Mouse (Mus musculus): ENCODE data around the gene Mrrf.

Gene Mrrf

DNA sequence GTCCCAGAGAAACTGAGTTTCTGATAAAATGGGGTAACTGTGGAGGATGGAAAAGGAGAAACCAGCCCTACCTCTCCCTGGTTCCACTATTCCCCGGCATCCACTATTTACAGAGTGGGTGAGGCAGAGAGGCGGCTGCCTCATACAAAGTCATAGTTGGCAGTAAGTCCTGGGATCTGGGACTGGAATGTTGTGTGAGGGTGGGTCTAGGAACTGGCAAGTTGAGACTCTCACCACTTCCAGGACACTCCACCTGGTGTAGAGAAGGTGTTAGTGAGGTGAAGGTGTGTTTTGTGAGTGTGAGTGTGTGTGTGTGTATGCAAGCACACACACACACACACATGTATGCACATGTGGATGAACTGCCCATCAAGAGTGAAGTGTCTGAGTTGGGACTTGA lies 64.6 kb downstream of the Mrrf start:
- DNase-seq (ENCODE audit: low read depth, low spot score) = no peak

DNA sequence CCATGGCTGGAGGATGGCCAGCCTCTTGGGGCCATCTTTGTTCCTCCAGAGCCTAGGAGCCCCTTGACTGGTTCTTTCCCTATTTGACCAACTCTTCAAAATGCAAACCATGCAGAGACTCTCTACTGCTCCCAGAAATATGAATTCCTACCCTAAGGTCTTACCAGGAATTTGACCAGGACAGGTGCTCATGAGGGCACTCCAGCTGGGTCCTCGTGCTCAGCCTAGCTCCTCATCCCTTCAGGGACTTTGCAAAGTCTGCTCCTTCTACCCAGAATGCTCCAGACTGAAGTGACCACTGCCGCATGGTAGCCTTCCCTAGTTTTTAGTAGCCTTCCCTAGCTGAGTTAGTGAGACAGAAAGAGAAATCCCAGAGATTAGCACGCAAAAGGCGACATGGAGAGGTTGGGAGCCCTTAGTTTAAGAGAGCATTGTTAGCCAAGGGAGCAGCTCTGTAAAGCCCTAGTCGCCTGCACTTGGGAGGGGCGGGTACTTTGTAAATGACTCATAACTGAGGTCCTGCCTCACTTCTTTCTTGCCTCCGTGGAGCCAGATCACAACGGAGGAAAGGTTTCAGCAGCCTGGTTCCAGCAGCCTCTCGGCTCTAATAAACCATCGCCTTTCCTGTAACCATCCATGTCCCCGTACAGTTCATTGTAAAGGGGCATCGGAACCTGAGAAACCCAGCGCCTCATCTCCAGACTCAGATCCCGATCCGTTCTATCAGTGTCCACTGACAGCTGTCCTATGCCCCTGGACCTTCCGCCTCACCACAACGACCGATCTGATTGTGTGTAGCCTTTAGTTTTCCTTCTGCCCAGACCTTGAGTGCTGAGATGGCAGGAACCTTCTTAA lies 65.8 kb downstream of the Mrrf start:
- no peak for DNase-seq (ENCODE audit: low read depth, low spot score)

DNA sequence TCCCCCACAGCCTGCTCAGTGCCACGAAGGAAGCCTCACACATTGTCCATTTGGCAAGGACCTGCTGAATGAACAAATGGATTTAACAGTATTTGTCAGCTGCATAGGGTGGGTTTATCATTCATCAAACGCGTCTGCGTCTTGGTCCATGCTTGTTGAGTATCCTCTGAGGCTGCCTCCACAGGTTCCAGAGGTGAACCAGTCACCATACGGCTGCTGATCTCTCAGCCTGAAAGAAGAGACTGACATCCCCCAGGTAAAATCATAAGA lies 66.4 kb downstream of the Mrrf start:
- DNase-seq (ENCODE audit: low read depth, low spot score) = no peak

DNA sequence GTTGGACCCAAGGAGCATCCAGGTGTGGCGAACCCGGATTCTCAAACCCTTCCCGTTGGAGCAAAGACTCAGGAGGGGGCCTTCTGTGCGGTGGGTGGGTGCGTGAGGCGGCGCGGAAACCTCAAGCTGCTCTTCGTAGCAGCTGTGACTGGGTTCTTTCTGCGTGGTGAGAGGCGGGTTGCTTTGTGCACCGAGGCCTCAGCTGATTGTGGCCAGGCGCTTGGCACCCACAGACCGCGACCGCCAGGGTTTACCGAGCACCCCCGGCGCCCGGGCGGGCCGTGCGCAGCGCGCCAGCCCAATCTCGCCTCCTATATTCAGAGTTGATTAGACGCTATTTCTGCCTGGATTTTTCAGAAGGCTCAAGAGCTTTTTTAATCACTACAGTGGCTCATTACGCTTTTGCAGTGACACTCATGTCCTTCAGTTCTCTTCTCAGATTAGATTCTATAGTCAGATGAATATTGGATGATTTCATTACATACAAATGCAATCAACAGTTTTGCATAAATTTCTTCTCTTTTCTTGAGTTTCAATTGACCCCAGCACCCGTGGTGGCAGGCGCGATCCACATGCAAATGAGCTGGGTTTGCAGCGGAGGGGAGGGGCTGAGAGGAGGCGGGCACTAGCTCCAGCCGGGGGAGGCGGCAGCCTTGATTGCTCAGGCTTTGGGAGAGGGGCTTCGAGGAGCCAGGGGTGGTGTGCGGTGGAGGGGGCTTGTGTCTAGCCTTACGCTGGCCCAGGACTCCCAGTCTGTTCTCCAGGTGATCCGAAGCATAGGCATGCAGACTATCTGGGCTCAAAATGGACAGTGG lies 67.0 kb downstream of the Mrrf start:
- peak; percentile 36 for DNase-seq (ENCODE audit: low read depth, low spot score)

DNA sequence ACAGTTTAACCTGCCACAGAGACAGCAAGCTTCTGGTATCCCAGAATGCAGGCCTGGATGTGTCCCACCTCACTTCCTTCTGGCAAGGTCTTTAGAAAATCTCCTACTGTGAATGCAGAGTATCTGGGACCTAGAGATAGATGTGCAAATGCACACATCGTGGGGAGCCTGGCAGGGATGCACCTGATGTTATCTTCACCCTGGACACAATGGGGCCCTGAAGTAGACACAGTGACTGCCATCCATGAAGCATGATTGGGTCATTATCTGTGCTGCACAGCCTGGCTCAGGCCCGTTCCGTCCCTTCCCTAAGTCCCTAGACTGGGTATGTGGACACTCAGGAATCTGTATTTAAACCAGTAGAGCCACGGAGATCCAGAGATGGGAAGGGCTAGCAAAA lies 68.4 kb downstream of the Mrrf start:
- DNase-seq (ENCODE audit: low read depth, low spot score) = no peak

DNA sequence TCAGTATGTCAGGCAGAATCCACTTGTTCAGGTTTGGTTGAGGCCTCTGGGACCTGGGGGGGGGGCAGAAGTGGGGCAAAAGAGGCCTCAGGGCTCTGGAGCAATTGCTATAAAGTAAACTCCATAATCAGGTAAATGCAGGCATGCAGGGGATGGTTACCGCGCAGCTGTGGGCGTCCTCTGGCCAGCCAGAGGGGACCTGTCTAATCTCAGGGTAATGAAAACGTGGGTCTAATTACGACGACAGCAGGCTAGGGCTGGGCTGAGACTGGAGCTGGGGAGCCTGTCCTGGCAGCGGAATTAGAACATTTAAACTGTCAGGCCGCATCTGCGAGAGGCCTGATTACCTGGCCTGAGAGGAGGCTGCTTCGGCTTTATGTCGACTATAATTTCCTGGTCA lies 70.9 kb downstream of the Mrrf start:
- DNase-seq (ENCODE audit: low read depth, low spot score) = no peak

DNA sequence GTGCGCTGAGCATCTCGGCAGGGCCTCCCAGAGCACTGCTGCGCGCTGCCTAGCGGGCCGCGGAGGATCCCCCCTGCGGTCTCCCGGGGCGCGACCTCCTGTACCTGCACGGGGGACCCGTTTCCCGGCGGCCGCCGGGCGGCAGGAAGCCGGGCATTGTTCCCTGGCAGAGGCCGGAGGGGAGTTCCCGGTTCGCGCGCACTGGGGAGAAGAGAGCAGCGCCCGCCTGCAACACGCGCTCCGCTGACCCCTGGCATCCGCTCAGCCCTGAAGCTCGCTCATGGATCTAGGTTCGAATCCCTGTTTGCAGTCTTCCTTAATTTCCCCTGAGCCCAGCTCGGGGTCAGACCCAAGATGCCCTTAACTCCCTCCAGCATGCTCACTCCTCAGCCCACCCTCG lies 74.6 kb downstream of the Mrrf start:
- DNase-seq (ENCODE audit: low read depth, low spot score) = no peak

DNA sequence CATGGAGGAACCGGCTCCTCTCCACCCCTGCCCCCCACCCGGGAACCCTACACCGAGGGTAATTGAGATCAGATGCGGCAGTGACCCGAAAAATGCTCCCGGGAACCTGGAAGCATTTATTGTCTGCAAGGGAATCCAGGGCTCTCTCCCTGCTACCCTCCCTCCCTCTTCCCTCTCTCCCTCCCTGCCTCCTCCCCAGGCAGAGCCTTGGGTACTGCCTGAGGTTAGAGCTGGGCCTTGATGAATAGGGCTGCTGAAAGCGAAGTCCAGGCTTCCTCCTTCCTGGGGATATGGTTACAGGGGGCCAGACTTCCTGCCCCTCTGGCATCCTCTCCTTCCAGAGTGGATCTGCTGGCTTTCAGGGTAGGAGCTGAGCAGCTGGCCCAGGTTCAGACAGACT lies 75.6 kb downstream of the Mrrf start:
- no peak for DNase-seq (ENCODE audit: low read depth, low spot score)

DNA sequence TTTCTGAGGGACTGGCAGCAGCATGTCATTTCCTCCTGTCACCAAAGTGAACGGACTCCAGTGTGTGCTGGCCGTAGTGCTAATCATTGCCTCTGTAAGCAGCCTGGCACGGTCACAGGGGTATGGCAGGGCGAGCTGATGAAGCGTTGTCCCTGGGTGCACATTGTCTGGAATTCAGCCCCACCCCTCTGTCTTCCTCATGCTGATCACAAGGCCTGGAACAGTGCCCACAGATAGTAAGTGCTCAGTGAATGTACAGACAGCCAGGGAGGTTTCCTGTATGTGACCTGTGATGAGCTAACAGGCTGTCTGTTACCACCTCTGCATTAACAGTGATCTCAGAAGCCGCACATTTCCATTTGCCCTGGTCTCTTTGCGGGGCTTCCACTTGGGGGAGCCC lies 76.9 kb downstream of the Mrrf start:
- no peak for DNase-seq (ENCODE audit: low read depth, low spot score)

DNA sequence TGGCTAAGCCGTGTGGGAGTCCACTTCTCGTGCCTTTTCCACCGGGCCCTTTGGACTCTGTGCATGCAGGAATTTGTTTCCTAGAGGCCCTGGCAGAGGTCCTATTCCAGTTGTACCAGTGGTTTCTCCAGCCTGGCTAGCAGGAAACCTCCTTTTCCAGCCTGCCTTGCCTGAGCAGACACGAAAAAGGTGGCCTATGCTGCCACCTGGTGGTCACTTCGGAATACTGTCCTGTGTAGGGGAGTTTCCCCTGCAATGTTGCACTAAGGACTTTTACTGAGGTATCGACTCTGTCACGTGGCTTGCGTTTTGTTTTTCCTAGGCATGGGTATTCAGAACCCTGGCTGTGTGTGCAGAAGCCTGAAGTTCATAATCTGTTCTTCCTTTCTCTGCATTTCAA lies 77.8 kb downstream of the Mrrf start:
- peak; percentile 78 for DNase-seq (ENCODE audit: low read depth, low spot score)

DNA sequence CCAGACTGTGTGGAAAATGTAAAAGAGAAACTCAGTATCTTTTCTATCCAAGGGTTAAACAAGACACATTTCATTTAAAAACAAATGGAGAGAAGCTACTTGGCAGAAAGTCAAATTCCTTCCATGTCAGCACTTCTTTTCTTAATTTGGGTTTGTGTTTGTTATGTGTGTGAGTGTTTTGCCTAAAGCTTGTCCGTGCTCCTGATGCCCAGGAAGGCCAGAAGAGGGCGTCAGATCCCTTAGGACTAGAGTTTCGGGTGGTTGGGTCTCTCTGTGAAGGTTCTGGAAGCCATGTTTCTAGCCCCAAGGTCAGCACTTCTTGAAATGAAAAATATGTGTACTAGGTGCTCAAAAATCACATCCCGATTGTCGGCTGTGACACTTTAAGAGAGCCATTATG lies 78.2 kb downstream of the Mrrf start:
- no peak for DNase-seq (ENCODE audit: low read depth, low spot score)

DNA sequence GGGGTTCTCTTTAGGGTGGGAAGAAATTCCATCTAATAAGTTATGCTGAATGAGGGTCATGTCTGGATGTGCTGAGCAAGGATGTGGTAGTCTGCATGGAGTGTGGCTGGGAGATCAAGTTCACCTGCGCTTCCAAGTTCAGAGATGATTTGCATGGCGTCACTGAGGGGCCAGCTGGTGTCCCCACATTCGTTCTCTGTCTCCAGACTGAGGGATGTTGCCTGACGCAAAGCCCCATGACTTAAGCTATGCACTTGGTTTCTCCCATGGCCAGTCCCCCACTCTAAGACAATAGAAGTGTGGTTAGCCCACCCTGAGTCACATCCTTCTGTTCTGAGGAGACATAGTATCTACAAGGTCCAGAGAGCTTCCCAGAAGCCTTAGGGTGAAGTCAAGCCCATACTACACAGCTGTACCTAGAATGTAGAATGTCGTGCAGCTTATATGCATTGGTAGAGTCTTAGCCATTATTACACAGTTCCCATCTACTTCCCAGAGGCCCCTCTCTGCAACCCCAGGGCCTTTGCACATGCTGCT lies 79.1 kb downstream of the Mrrf start:
- no peak for DNase-seq (ENCODE audit: low read depth, low spot score)

DNA sequence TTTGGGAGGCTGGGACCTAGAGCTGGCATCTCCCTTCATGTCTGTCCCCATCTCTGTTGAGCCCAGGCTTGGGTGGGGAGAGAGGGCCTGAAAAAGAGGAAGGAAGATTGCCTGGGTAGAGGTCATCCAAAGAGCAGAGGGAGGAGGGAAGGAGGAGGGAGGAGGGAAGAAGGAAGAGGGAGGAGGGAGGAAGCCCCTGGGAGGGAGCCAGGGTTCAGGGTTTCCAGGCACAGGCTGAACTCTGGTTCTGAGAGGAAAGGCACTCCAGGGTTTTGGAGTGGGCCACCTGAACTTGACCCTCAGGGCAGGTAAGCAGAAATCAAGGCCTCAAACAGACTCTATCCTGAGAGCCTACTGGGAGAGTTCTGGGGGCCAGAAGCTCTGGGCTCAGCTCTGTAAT lies 80.4 kb downstream of the Mrrf start:
- DNase-seq (ENCODE audit: low read depth, low spot score) = no peak

DNA sequence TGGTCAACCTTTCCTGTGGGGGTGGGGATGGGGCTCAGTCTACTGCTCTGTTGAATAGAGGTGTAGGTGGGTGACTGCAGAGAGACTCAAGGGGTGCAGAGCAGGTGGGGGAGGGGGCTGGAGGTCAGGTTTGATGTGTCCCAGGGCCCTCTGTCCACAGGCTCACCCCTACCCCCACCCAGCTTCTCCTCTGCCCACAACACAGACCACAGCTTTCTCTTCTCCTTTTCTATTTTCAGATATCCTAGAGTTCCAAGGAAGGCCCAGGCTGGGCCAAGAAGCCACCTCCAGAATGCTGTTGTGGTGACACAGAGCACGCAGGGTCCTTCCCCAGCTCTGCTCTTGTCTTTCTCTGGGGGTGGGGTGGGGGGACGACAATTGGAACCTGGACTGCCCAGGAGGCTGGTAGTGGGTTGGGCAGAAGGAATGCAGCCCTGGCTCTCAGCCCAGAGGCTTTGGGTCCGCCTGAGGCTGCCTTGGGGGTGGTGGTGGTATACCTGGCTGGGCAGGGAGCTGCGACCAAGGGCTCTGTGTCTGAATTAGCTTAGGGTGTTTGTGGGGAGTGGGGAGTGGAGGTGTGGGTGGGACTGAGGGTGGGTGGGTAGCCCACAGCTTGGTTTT lies 80.9 kb downstream of the Mrrf start:
- no peak for DNase-seq (ENCODE audit: low read depth, low spot score)

DNA sequence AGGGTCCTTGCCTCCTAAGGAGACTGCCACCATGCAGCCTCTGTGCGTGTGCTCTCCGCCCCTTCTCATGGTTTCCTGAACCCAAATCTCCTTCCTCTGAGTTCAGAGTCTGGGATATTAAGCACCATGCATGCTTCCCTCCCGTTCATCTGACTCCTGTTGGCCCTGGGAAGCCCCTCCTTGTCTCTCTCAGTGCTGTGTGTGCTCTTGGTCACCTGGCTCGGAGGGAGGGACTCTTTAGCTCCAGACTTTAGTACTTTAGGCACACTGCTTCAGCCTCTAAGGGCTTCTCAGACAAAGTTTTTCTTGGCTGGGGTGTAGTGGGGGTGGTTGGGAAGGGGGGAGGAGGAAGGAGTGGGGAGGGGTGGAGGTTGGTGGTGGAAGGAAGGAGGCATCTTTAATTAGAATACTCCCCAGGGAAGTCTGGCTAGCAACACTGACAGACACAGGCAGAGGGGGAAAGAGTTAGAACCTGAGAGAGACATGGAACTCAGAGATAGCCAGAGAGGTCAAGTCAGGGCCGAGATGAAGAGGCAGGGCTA lies 81.6 kb downstream of the Mrrf start:
- no peak for DNase-seq (ENCODE audit: low read depth, low spot score)

DNA sequence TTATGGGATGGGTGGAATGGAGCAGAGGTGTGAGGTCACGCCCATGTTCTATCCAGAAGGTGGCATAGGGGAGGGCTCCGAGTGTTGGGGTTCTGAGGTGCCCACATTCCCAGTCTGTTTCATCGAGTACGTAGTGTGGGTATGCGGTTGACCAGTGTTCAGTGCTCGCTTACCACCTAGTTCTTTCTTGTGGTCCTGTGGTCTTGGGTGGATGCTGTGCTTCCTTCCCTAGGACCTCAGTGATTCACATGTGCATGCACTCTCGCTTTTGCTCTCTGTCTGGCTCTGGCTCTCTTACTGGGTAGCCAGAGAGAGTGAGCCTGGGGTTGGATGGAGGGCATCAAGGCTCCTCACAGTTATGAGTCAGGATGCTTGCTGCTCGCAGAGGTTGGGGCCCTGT lies 83.9 kb downstream of the Mrrf start:
- peak; percentile 39 for DNase-seq (ENCODE audit: low read depth, low spot score)

DNA sequence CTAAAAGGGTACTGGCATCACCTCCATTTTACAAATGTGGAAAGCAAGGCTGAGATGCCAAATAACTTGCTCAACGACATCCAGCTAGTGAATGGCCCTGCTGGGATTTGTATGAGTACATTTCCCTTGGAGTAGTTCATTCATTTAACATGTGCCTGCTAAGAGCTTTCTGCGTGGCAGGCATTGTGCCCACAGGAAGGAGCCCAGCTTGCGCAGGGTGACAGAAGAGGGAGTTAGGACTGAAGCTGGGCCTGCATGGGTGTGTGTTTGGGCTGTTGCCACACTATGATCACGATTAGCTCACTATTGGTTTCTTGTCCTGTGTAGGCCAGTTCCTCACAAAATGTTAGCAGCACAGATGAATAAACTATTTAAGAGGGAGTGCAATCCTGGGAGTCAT lies 84.7 kb downstream of the Mrrf start:
- no peak for DNase-seq (ENCODE audit: low read depth, low spot score)

DNA sequence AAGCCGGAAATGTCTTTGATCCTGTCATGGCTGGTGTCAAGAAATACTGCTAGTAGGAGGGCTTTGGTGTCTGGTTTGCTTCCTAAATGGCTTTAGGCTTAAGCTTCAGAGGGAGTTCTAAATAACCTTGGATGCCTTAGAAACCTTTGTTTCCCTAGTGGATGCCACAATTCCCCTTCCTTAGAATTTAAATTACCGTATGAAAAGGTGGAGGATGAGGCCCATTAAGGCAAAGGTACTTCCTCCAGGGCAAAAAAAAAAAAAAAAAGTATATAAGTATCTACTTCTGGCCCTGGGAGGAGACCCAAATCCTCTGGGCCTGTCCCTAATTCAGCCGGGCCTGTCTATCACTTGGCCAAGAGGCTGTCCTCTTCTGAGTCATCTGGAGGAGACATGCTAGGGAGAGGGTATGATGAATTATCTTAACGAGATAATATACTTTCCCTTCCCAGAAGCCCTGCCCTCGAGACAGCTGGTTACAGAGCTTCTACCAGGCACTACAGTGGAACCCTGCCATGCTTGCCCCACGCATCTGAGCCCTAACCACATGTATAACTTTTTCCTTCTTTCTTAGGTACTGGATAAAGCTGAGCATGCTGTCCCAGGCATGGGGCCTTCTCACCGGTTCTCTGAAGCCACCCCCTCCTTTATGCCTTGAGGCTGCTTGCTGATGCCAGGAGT lies 86.1 kb downstream of the Mrrf start:
- DNase-seq (ENCODE audit: low read depth, low spot score) = no peak

DNA sequence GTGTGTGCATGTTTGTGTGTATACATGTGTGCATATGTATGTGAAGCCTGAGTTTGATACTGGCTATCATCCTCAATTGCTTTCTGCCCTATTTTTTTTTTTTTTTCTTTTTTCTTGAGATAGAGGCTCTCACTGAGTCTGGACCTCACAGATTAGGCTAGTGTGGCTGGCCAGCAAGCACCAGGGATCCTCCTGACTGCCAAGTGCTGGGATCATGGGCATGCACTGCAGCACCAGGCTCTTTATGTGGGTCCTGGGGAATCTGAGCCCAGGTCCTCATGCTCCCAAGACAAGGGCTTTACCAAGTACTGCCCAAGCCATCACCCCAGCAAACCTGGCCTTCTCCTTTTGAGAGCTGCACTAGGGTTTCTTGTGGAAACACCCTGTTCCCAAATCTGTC lies 87.2 kb downstream of the Mrrf start:
- no peak for DNase-seq (ENCODE audit: low read depth, low spot score)

DNA sequence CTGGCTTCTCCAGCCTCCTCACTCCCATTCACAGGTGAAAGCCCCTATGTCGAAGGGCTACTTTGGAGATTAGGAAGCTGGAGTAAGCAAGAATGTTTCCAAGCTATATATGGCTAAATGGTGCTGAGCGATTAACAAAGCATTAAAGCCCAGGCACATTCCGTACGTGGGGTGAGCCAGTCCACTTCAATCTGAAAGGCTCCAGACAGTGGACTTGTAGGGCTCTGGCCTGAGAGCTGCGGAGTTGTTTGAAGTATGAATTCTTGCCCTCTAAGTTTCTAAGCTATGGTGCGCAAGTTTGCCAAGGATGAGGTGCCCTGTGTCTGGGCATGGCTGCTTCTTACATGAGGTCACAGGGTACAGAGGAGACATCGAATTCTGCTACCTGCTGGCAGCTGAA lies 88.0 kb downstream of the Mrrf start:
- DNase-seq (ENCODE audit: low read depth, low spot score) = no peak

DNA sequence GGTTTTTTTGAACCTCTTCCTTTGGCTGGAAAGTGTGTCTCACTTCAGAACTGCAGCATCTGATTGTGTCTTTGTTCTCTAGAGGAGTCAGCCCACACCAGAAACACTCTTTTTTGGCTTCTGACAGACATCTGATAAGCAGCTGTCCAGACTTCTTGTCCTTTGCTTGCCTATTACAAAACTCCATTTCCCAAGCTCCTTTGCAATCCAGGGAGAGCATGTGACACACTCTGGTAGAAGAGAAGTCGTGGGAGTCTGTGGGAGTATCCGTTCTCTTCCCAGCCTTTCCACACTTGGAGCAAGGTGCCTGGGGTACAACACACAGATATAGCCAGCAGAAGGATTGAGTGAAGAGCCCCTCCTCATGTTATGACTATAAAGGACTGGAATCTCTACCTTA lies 88.4 kb downstream of the Mrrf start:
- no peak for DNase-seq (ENCODE audit: low read depth, low spot score)

DNA sequence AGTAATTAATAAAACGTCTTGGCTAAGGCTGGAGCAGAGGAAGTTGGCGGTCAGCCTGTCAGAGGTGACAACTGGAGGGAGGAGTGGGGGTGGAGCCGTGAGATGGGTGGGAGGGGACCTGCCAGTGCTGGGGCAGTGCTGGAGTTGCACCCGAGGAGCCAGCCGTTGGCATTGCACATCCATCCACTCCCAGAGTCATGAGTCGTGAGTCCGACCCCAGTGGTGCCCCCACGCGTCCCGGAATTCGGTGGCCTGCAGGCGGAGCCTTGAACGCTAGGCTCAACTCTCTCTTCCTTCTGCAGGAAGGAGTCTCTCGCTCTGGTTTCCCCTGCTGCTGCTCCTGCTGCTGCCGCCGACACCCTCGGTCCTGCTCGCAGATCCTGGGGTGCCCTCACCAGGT lies 94.2 kb downstream of the Mrrf start, which contains the start of gene Ptgs1:
Gene Ptgs1 (plus strand): TSS at position 61 of the 400 bp plus-strand sequence.
- DNase-seq (ENCODE audit: low read depth, low spot score) = peak; percentile 13
